Mouse (Mus musculus) intestine, postnatal 0 days (tissue): ENCODE data around the gene Sppl3. TPM values are rescaled to one million over a fixed set of nuclear protein-coding genes. Genes with fewer than 3 reads are reported as not detected.
A peak's percentile ranks its signal among the peaks of the same experiment; 100 is the strongest.

ENCODE experiments used
- ATAC-seq: fragments of 200-750 bp; cut with Nextera tagmentation; 2 replicates; pipeline ENCODE4 v1.8.0; 2017; ENCODE audit warnings: mild to moderate bottlenecking, moderate TSS enrichment, moderate library complexity
- H3K27ac ChIP-seq: fragments of 300-500 bp; sonication (generic); 2 replicates; pipeline ENCODE4 v1.5.1; 2014; ENCODE audit warnings: mild to moderate bottlenecking, low read depth, low read length, moderate library complexity
- H3K27me3 ChIP-seq: fragments of 300-500 bp; sonication (generic); replicated peaks from 2 replicates; pipeline ENCODE4 v1.6.1; 2014; ENCODE audit warnings: low read length, mixed read lengths; ENCODE audit not compliant: control insufficient read depth, insufficient read depth
- H3K36me3 ChIP-seq: fragments of 300-500 bp; sonication (generic); 2 replicates; pipeline ENCODE4 v1.6.1; 2014; ENCODE audit warnings: mild to moderate bottlenecking, moderate library complexity; ENCODE audit not compliant: control insufficient read depth, insufficient read depth
- H3K4me1 ChIP-seq: fragments of 300-500 bp; sonication (generic); replicated peaks from 2 replicates; pipeline ENCODE4 v1.6.1; 2014; ENCODE audit warnings: antibody characterized with exemption, low read length, mixed read lengths; ENCODE audit not compliant: control insufficient read depth, insufficient read depth
- H3K4me2 ChIP-seq: fragments of 300-500 bp; sonication (generic); replicated peaks from 2 replicates; pipeline ENCODE4 v1.6.1; 2014; ENCODE audit warnings: low read depth, mild to moderate bottlenecking, moderate library complexity
- H3K4me3 ChIP-seq: fragments of 300-500 bp; sonication (generic); 2 replicates; pipeline ENCODE4 v1.5.1; 2014; ENCODE audit warnings: low read depth, low read length
- H3K9ac ChIP-seq: fragments of 300-500 bp; sonication (generic); 2 replicates; pipeline ENCODE4 v1.6.1; 2014; ENCODE audit warnings: mild to moderate bottlenecking, low read depth, low read length
- H3K9me3 ChIP-seq: fragments of 300-500 bp; sonication (generic); 2 replicates; pipeline ENCODE4 v1.6.1; 2016; ENCODE audit warnings: mixed run types; ENCODE audit not compliant: control insufficient read depth
- CTCF ChIP-seq: sonication (generic); IDR thresholded peaks from 2 replicates; pipeline ENCODE4 v1.5.1; 2016; ENCODE audit warnings: low read depth, mild to moderate bottlenecking, control low read depth, antibody characterized with exemption, moderate library complexity
- WGBS: fragments of 180-500 bp; shearing (Covaris S2); extraction: QIAGEN DNeasy Blood & Tissue Kit; methylation state at CpG from one replicate; pipeline ENCODE4 v1.1.7; 2014; 5-methylcytosine and 5-hydroxymethylcytosine counted together
- polyA plus RNA-seq: library from polyadenylated mRNA; unstranded; fragments of >200 nt; fragmentation: Nextera tagmentation; extraction: Ambion mirVana; gene quantifications from 2 replicates; pipeline ENCODE4 v1.2.1, GENCODE M21; 2015

Sppl3 gene
- polyA plus RNA-seq, 1 experiment from 2014 or later, result 20.8 TPM

DNA sequence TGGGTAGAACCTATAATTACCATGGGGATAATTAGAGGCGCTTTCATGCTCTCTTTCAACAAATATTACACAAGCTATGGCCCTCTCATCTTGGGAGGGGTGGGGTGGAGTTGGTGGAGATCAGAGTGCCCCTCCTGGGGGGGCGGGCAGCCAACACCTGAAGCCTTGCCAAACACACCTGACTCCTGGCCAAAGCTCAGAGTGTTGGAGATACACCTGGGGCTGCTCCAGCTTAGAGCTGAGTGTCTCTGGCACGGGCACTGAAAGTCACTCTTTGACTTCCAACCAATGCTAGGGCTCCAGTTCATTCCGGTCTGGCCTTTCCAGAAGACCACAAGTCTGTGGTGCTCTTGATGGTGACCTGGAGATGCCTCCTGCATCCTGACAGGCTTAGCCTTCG is 3.2 kb upstream of the Sppl3 start:
- TF ChIP-seq CTCF, result no peak
- whole genome bisulfite sequencing, result 83% methylated on average over 5 of the region's 5 CpGs
- ATAC-seq, result no peak

DNA sequence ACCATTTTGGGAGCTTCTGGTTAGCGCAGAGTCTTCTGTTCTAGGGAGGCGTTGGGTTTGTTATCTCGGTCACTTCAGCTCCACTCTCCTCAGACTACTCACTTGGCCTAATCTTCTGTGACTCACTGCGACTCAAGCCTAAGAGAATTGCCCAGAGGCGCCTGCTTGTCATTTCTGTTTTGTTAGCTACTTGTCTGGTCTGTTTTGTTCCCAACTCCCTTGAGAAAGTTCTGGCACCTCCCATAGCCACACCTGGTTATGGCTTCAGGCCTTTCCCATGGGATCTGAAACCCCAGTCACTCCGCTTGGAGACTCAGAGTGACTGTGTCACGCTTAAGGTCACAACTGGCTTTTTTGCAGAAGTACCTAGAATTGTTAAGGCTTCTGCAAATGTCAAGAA is 2.6 kb upstream of the Sppl3 start:
- H3K27ac ChIP-seq, result no peak overlapping the region
- H3K36me3 ChIP-seq, result no peaks in the 10 kb centered on the region
- H3K4me2 ChIP-seq, result no peak overlapping the region
- WGBS, result 73% methylated on average over 7 of the region's 7 CpGs
- no peak overlapping the region for H3K4me3 ChIP-seq
- H3K27me3 ChIP-seq, result no peaks in the 10 kb centered on the region
- H3K9ac ChIP-seq, result no peak overlapping the region
- H3K9me3 ChIP-seq, result no peaks in the 10 kb centered on the region
- peaks cover 2% of the 10 kb centered on the region; the same call in 1 of the 2 replicates for H3K4me1 ChIP-seq
- TF ChIP-seq CTCF, result no peak
- no peak for ATAC-seq

More for the DNA sequence above, 3.2 kb upstream of the Sppl3 start:
- Histone ChIP-seq H3K4me1 (no peaks in the 10 kb centered on the region; the same call in 1 of the 2 replicates), H3K9me3 (no peaks in the 10 kb centered on the region), H3K27me3 (0 out of 2 replicates have a peak, but pooled peaks cover 3% of the 10 kb centered on the region), H3K27ac (no peak overlapping the region), H3K9ac (no peak overlapping the region), H3K4me2 (no peak overlapping the region), H3K4me3 (no peak overlapping the region), H3K36me3 (no peaks in the 10 kb centered on the region)

DNA sequence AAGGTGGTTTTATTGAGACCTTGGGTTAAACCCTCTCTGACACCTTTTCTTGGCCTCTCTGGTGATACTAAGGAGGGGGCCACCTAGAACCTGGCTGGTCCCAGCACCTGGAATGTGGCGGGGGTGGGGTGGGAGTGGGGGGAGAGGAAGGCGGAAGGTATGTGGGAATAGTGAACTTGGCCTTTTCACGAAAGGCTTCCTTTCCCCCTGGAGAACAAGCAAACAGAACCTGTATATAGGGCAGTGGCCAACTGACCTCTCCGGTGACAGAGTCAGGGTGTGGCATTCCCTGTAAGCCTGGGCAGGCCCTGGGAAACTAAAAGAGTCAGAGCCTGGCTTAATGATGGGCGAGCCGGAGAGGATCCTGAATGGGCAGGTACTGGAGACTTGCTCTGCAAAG is 1.8 kb upstream of the Sppl3 start:
- H3K4me1 ChIP-seq, result peaks cover 5% of the 10 kb centered on the region; the same call in 1 of the 2 replicates
- TF ChIP-seq CTCF, result no peak
- WGBS, result 68% methylated on average over 6 of the region's 6 CpGs
- no peak for ATAC-seq
- no peak overlapping the region for H3K27ac ChIP-seq
- no peaks in the 10 kb centered on the region for H3K36me3 ChIP-seq
- H3K4me3 ChIP-seq, result no peak overlapping the region
- no peaks in the 10 kb centered on the region for H3K27me3 ChIP-seq
- H3K9ac ChIP-seq, result no peak overlapping the region
- no peaks in the 10 kb centered on the region for H3K9me3 ChIP-seq
- no peak overlapping the region for H3K4me2 ChIP-seq

DNA sequence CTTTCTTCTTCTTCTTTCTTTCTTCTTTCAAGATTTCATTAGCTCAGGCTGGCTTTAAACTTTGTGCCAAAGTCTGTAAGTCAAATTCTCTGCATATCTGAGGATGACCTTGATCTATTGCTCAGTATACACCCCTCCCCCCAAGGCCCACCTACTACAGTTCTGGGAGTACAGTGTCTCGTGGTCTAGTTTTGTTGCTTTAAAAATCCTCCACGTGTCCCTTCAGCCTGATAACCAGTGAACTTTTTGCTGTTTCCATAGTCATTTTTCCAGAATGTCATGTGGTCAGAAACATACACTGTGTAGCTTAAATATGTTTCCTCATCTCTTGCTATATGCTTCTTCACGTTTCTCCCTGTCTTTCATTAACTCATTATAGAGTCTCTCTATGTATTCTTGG is 976 bp upstream of the Sppl3 start:
- Histone ChIP-seq H3K4me1 (peaks cover 5% of the 10 kb centered on the region; the same call in 1 of the 2 replicates), H3K4me3 (no peak overlapping the region), H3K27me3 (no peaks in the 10 kb centered on the region), H3K36me3 (no peaks in the 10 kb centered on the region), H3K4me2 (peak overlapping the region; percentile 86), H3K27ac (no peak overlapping the region), H3K9ac (no peak overlapping the region), H3K9me3 (no peaks in the 10 kb centered on the region)
- 37% methylated on average over 3 of the region's 3 CpGs for WGBS
- TF ChIP-seq CTCF, result no peak
- ATAC-seq, result no peak

DNA sequence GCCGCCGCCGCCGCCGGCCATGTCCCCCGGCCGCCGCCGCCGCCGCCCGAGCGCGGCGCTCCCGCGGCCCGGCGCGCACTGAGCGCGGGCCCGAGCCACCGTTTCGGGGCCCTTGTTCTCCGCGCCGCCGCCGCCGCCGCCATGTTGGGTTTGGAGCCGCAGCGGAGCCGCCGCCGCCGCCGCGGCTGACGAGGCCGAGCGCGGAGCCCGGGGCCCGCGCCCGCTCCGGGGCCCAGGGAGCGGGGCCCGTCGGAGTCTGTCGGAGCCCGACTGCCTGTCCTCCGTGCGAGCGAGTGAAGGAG is 231 bp downstream of the Sppl3 start:
- Histone ChIP-seq H3K27me3 (no peaks in the 10 kb centered on the region), H3K27ac (peak overlapping the region; percentile 93), H3K4me3 (peak overlapping the region; percentile 100), H3K9me3 (no peaks in the 10 kb centered on the region), H3K36me3 (no peaks in the 10 kb centered on the region), H3K9ac (peak overlapping the region; percentile 99), H3K4me1 (peaks cover 5% of the 10 kb centered on the region; the same call in 1 of the 2 replicates), H3K4me2 (peak overlapping the region; percentile 86)
- ATAC-seq, result peak; percentile 55
- WGBS, result under 1% methylated on average over 45 of the region's 57 CpGs
- TF ChIP-seq CTCF, result no peak

DNA sequence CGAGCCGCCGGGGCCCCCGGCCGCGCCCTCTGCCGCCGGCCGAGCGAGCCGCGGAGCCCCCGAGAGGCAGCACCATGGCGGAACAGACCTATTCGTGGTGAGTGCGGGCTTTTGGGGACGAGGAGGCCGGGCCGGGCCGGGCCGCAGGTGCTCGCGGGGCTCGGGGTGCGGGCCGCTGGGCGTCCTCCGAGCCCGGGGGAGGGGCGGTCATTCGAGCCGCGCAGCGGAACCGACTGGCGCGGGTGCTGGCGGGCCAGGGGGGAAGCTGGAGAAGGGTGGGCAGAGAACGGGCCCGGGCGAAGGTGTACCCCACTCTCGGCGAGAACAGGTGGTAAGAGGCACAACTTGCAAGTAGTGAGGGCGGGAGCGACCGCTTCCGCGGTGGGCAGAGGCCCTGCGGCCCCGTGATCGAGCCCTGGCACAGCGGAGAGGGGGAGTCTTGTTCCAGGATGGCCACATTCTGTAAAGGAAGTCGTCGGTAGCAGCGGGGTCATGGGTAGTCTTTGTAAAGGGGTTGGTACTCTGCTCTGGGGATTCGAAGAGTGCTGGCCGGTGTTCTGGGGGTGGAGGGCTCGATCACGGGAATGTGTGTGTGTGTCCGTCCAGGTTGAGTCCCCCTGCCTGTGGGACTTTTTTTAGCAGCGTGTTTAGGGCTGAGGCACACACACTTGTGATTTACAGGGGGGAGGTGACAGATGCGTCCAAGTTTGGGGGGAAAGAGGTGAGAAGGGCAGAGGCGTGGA is 753 bp downstream of the Sppl3 start:
- peak overlapping the region; percentile 93 for H3K27ac ChIP-seq
- H3K4me2 ChIP-seq, result peak overlapping the region; percentile 86
- H3K4me3 ChIP-seq, result peak overlapping the region; percentile 100
- peak; percentile 43 for TF ChIP-seq CTCF
- H3K9ac ChIP-seq, result peak overlapping the region; percentile 99
- no peaks in the 10 kb centered on the region for H3K36me3 ChIP-seq
- H3K9me3 ChIP-seq, result no peaks in the 10 kb centered on the region
- H3K4me1 ChIP-seq, result peaks cover 5% of the 10 kb centered on the region; the same call in 1 of the 2 replicates
- no peaks in the 10 kb centered on the region for H3K27me3 ChIP-seq
- peak; percentile 4; the same call in 1 of the 2 replicates for ATAC-seq
- WGBS, result under 1% methylated on average over 62 of the region's 63 CpGs
